Mouse (Mus musculus) heart, adult 2 months (tissue): ENCODE results near the gene Eif5a.

ENCODE experiments used
- CTCF ChIP-seq: fragments of 200-600 bp; IDR thresholded peaks from 2 replicates; pipeline ENCODE4 v1.8.1; 2022; ENCODE audit warnings: antibody characterized with exemption, mild to moderate bottlenecking, moderate library complexity
- POLR2A ChIP-seq: fragments of 200-500 bp; IDR thresholded peaks from 2 replicates; pipeline ENCODE4 v1.6.1; 2011; ENCODE audit warnings: mild to moderate bottlenecking, low read depth, low read length, control low read depth; ENCODE audit not compliant: insufficient read depth

GRCm38 (mm10) chr11:69910781-69911560 lies 10.8 kb downstream of the Eif5a start:
- TF ChIP-seq CTCF (no peak), POLR2A (no peak)
